Mouse (Mus musculus): ENCODE measurements around the gene Hpcal4. TPM values are rescaled to one million over a fixed set of nuclear protein-coding genes. Genes with fewer than 3 reads are reported as not detected.

Gene Hpcal4
- polyA plus RNA-seq, 1 experiment from 2014 or later, result 1.6 TPM

Other genes with a start within 250 kb of the Hpcal4 start
- 0.98 and 1.0 TPM in 2 replicates for gene Mfsd2a, start 222.0 kb upstream of the Hpcal4 start, polyA plus RNA-seq (2015; fragmentation: Nextera tagmentation; extraction: Ambion mirVana)
- gene Mycl, start 187.6 kb upstream of the Hpcal4 start, polyA plus RNA-seq (2015; fragmentation: Nextera tagmentation; extraction: Ambion mirVana), result 0.75 and 1.4 TPM in 2 replicates
- 10.5 and 10.6 TPM in 2 replicates for gene Trit1, start 166.6 kb upstream of the Hpcal4 start, polyA plus RNA-seq (2015; fragmentation: Nextera tagmentation; extraction: Ambion mirVana)
- 0.08 and 0.15 TPM in 2 replicates for gene Bmp8b, start 78.1 kb upstream of the Hpcal4 start, polyA plus RNA-seq (2015; fragmentation: Nextera tagmentation; extraction: Ambion mirVana)
- 0.11 TPM in 1 of 2 replicates, not detected in the other for gene Oxct2b, start 67.0 kb upstream of the Hpcal4 start, polyA plus RNA-seq (2015; fragmentation: Nextera tagmentation; extraction: Ambion mirVana)
- 51.3 and 56.7 TPM in 2 replicates for gene Ppie, start 43.3 kb upstream of the Hpcal4 start, polyA plus RNA-seq (2015; fragmentation: Nextera tagmentation; extraction: Ambion mirVana)
- gene Nt5c1a, start 18.3 kb downstream of the Hpcal4 start, polyA plus RNA-seq (2015; fragmentation: Nextera tagmentation; extraction: Ambion mirVana), result 0.83 and 1.1 TPM in 2 replicates
- gene Heyl, start 50.3 kb downstream of the Hpcal4 start, polyA plus RNA-seq (2015; fragmentation: Nextera tagmentation; extraction: Ambion mirVana), result 9.2 and 9.3 TPM in 2 replicates
- gene Pabpc4, start 79.1 kb downstream of the Hpcal4 start, polyA plus RNA-seq (2015; fragmentation: Nextera tagmentation; extraction: Ambion mirVana), result 52.0 and 56.4 TPM in 2 replicates
- gene Oxct2a, start 140.4 kb downstream of the Hpcal4 start, polyA plus RNA-seq (2015; fragmentation: Nextera tagmentation; extraction: Ambion mirVana), result not detected in 2 replicates
- gene Bmp8a, start 160.0 kb downstream of the Hpcal4 start, polyA plus RNA-seq (2015; fragmentation: Nextera tagmentation; extraction: Ambion mirVana), result 0.06 and 0.13 TPM in 2 replicates